Mouse (Mus musculus) spleen, postnatal 14 days (tissue): ENCODE data around the gene Cfap70.
A peak's percentile ranks its signal among the peaks of the same experiment; 100 is the strongest.

ENCODE experiments used
- DNase-seq, 2 experiments: peaks; one replicate each; pipeline ENCODE4 v3.0.0; 2021 to 2022; ENCODE audit warnings: low spot score in 2 of 2

The Cfap70 gene

DNA sequence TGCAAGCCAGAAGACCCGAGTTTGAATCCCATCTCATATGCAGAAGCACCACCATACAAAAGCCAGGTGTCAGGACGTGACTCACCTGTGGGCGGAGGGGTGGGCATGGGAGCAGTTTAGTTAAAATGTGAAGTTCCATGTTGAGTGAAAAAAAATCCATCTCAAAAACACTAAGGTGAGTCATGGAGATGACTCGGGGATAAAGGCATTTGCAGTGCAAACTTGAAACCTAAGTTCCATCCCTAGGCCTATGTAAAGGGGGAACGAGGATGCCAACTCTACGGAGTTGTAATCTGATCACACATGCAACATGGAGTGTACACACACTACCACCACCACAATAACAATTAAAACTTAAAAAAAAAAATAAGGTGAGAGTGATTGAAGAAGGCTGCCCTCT is 29.0 kb downstream of the Cfap70 start:
- no peak for DNase-seq

DNA sequence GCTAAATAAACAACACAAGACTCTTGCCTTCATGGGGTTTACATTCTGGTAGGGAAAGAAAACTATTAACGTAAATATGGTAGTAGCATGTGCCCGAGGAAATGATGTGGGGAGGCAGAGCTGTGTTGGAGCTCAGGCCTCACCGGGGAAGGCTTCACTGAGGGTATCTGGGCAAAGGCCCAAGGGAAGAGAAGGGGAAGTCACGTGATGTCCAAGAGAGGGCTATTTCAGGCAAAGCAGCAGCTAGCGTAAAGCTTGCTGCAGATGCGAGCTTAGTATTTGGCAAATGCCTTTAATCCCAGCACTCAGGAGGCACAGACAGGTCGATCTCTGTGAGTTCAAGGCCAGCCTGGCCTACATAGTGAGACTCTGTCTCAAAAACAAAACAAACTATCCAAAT is 29.8 kb downstream of the Cfap70 start:
- no peak for DNase-seq

DNA sequence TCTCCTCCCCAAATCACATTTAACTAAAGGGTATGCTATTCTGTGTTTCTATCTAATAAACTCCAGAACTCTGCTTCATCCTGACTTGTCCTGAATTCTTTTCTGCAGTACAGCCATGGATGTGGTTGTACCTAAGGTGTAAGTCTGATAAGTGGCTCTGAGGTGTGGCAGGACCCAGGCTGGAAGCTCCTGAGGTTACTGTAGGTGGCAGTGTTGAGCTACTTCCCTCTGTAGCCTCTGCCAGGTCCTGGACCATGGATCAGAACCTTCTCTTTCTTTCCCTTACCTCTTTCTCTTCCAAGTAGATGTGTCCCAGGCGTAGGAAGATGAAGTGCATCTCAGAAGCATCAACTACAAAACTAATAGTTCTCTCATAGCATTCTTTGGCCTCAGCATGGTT is 52.0 kb downstream of the Cfap70 start:
- DNase-seq = no peak

DNA sequence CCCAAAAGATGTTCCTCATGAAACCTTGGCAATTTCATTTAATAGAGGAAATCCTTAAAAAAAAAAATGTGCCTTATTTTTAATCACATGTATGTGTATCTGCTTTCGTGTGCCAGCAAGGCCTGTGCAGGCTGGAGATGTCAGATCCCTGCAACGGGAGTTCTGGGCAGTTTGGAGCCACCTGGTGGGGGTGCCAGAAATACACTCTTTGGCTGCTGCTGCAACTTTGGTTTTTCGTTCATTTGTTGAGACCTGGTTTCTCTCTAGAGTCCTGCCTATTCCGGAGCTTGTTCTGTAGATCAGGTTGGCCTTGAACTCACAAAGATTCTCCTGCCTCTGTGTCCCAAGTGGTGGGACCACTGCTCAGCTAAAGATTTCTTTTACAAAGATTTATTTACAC is 53.2 kb downstream of the Cfap70 start:
- DNase-seq = peak in 1 of 2 experiments; percentile 40

DNA sequence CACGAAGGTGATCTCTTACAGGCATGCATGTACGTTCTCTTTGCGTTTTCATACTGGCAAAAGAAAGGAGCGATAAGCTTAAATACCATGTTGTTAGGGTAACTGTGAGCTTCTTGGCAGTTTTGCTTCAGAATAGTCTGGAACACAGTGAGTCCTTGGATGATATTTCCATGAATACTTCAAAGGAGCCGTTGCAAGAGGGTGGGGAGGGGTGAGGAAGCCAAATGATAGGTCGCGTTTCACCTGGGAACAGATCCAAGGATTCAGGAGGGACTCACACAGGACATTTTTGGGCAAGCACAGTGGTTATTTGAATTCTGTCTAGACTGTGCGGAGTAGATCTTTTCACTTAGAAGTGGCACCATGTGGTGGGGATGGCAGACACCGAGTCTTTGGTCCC is 54.8 kb downstream of the Cfap70 start:
- no peak for DNase-seq

DNA sequence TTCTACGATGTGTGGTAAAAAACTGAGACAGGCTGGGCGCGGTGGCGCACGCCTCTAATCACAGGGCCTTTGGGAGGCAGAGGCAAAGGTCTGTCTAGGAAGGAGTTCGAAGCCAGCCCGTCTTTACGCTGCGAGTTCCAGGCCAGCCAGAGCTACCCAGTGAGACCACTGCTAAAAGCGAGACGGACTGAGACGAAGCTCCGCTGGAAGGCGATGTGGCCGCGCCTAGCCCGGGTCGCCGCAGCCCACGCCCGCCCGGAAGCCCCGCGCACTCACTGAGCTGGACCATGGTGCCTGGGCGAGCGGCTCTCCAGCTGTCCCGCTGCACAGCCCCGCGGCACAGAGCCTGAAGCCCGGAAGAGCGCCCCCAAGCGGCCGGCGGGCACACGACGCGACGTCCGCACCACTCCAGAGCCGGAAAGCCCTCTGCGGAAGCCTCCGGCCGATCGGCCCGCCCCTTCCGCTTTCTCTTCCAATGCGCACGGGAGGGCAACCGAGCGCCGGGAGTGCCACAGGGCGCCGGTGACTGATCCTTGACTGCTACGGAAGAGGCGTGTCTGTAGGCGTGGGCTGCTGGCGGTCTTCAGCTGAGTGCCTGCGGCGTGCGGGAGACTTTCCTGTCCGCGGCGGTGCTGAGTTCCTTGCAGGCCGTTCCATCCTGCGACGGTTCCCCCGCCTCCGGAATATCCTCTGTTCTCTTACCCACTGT is 58.7 kb downstream of the Cfap70 start, which contains the start of gene Mrps16:
Gene Mrps16 (minus strand): TSS at position 430 of the 709 bp plus-strand sequence.
- DNase-seq = peak; percentile 88 to 89

DNA sequence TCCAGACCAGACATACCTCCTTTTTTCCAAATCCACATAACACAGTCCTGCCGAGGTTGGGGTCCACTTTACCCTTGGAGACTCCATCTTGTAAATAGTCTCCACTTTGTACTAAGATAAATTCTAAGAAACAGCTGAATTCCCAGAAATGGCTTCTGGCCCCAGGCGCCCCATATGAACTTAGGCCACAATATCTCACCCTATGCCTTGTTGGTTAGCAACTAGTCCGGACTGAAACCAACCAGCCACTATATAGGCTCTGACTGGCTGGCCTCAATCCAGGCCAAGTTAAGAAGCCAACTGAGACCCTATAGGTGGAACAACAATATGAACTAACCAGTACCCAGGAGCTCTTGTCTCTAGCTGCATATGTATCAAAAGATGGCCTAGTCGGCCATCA is 59.7 kb downstream of the Cfap70 start:
- DNase-seq = no peak

DNA sequence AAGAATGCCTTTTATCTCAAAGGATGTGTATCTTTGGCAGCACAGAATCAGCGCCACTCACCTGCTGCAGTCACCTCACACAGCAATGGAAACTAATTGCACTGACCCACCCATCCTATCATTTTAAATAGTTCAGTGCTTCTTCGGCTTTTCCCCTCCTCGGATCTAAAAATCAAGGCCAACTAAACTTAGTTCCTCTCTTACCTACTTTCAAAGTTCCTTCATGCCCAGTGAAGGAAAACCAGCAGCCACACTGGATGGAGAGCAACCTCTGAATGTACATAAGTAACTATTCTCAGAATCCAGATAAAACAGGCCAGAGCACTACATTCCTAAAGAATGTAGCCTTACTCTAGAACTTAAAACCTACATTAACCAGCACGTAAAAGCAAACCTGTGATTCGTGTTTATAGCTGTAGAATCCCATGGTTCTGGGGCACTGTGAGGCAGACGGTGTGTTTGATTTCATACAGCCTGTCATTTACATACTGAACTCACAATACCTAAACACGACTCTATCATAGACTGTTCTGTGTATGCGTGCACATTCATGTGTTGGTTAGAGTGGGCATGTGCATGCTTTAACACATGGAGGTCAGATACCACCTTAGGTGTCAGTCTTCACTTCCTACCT is 62.5 kb downstream of the Cfap70 start:
- DNase-seq = no peak

DNA sequence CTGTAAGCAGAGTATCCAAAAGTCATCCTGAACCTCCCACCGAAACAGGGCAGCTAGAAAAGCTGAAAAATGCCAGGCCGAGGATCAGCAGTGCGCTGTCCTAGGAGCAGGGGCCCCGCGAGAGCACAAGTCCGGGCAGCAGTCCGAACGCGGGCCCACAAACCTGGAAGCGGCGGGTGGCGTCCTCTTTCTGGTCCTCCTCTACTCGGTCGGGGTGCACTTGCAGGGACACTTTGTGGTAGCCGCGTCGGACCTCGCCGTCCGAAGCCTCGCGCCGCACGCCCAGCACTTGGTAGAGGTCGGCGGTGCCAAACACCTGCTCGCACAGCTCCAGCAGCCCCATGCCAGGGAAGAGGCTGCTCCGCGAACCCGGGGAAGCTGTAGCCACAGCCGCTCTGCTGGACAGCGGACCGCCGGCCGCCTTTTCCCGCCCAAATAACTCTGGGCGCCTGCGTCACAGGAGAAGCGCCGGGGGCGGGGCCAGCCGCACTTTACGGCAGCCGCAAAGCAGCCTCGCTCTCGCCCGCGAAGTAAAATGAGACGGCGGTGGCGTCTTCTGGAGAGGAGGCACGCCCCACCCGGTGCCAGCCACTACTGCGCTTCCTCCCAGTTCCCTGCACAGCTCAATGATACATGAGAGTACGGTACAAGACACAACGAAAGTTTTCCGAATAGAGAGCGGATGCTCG is 63.4 kb downstream of the Cfap70 start, which contains the start of gene Dnajc9:
Gene Dnajc9 (minus strand): TSS at position 470 of the 689 bp plus-strand sequence.
- DNase-seq = peak; percentile 93 to 95

DNA sequence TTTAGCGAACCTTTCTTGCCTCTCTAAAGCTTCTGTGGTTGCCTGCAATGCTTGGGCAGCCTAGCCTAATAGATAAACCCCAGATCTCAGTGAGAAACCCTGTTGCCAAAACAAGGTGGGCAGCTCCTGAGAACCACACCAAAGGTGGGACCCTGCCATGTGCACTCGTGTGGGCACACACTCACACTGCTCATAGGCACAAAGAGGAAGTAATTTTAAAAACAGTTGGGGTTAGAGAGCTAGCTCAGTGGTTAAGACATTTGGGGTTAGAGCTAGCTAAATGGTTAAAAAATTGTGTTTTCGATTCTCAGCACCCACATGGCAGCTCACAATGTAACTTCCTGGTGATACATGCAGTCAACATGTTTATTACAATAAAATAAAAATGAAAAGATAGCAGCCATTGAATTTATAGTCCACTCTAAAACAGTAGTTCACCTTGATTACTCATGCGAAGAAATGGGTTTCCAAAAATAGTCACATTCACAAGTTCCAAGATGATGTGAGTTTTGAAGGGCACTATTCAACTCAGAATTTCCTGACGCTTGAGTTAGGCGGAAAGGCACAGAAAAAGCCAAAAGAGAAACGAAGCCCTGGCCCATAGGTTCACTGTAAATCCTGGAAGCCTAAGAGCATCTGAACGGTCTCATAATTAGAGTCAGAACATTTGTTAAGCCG is 72.1 kb downstream of the Cfap70 start:
- DNase-seq = peak in 1 of 2 experiments; percentile 28

DNA sequence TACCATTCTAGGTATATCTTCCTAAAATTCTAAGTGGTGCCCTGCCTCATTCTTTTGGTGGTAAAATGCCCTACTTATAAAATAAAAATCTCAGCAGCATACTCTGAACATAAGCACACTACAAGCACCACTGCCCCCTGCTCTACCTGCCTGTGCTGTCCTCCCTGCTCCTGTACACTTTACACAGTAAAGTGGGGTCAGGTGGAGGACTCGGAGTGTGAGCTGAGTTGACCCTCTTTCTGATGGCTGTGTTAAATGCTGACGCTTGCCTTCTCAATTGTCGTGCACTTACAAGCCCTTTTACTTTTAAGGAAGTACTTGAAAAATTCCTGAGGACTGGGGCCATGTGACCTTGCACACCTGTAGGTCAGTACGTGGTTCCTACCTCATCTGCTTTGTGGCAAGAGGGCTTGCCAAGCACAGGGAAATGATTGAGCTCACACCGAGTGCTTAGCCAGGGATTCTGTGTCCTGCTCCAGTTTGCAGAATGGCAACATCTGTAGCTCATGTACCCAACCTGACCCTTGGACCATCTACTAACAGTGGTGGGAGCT is 72.9 kb downstream of the Cfap70 start:
- no peak for DNase-seq

DNA sequence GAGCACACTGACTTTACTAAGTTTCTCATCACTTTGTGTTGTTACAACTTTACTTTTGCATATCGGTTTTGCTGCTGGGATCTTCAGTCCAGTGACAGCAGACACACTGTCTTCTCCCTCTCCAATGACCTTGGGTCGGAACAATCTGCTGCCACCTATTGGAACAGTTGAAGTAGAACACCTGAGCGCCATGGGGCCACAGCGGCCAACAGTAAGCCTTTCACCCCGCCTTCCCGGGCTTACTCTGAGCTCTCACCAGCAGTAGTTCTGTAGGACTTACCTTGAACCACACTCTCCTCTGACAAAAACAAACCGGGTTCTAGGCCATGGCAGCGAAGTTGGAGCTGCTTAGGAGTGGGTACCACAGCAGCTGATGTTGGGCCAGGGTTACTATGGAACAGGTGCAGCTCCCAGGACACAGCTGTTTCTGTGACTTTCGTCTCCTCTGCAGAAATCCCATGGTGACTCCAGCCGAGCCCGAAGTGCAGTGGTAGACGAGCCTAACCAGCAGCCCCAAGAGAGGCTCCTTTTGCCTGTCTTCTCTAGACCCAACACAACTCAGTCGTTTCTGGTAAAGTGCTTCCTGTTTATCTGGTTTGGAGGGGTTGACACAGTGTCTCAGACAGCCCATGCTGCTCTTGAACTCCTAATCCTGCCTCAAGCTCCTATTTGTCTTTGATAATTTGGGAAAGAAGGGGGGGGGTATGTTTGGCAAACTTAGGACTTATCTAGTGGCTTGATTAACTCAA is 73.5 kb downstream of the Cfap70 start:
- peak; percentile 40 to 64 for DNase-seq

DNA sequence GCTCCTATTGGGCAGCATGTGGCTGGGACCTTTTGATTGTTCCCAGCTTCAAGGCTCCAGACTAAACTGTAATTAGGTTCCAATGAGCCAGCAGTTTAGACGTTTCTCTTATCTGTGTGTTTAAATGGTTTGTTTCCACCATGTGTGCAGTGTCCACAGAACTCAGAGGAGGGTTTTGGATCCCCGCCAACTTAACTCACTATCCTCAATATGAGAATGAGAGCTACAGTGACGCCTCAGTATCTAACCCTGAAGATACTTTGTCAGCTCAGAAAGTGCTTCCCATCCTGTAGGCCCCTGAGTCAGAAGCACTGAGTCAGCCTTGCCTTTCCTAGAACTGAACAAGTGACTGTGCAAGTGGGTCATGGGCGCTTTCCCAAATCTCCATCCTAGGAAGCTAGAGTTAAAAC is 74.9 kb downstream of the Cfap70 start:
- DNase-seq = no peak

DNA sequence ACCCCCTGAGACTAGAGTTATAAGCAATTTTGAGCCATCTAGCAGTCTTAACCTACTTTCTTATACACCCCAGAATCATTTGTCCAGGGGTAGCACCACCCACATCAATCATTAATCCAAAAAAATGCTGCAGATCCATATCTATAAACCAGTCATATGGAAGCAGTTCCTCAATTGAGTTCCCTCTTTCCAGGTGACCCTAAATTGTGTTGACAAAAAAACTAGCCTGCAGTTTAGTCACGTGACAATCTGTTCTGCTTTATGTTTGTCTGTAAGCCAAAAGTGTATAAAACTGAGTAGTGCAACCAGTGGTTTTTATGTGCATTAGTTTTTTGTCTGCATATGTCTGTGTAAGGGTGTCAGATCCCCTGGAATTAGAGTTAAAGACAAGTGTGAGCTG is 80.2 kb downstream of the Cfap70 start:
- no peak for DNase-seq

DNA sequence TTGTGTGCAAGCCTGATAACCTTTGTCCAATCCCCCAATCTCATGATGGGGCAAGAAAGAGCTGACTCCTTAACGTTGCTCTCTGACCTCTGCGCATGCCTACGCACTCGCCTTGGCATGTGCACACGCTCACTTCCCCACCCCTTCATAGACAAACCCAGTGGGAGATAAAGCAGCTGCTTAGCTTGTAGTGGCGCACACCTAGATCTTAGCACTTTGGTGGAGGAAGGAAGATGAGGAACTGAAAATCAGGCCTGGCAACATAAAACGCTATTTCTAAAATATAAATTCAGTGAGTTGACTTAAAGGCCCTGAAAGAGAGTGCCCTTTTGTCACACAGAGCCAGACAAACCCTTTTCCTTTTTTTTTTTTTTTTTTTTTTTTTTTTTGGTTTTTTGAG is 81.2 kb downstream of the Cfap70 start:
- no peak for DNase-seq

DNA sequence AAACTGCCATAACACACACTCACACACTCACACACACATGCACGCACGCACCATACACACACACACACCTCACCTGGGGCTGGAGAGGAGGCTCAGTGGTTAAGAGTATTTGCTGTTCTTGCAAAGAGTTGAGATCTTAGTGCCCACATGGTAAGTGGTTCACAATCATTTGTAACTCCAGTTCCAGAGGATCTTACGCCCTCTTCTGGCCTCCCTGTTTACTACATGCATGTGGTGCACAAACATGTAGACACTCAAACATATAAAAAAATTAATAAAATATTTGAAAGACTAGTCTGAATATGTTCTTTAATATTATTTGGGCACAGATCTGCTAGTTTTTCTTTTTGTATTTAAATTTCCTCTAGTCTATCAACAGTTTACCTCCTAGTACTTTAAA is 83.8 kb downstream of the Cfap70 start:
- DNase-seq = no peak

DNA sequence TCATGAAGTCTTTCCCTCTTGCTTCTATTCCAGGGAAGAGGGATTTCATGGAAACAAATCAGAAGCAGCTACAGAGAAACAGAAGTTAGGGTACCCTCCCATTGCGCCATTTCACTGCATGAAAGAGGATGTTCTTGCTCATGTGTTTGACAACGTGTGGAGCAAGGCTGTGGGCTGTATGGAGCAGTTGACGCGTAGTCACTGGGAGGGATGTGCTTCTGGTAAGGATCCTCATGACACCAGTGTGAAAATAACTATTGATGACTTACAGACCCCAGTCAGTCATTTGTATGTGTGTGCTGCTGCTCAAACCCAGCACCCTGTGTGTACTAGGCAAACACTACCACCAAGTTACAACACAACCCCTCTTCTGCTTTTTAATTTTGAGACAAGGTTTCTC is 88.8 kb downstream of the Cfap70 start:
- DNase-seq = no peak

DNA sequence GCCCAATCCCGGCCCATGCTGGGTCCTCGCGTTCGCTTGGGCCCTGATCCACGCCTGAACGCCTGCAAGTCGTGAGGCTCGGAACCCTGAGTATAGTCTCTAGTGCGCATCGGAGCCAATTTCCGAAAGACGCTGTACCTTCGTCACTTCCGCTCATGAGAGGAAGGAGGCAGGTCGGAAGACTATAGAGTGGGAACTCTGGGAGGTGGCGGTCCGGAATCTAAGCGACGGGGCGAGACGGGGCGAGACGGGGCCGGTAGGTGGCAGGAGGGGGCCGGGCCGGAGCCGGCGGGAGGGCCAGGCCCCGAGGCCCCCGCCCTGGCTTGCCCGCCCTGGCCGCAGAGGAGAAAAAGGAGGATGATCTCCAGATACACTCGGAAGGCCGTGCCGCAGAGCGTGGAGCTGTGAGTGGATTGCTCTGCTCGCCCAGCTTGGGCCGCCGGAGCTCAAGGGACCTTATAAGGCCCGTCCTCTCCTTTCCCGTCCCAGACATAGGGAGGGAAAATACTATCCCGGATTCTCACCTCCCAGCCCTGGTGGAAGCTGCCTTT is 104.0 kb downstream of the Cfap70 start, which contains the start of the genes Ecd and Fam149b:
Gene Ecd (minus strand): TSS at position 131 of the 551 bp plus-strand sequence.
Gene Fam149b (plus strand): TSS at position 172 of the 551 bp plus-strand sequence.
- DNase-seq = peak; percentile 85 to 90

DNA sequence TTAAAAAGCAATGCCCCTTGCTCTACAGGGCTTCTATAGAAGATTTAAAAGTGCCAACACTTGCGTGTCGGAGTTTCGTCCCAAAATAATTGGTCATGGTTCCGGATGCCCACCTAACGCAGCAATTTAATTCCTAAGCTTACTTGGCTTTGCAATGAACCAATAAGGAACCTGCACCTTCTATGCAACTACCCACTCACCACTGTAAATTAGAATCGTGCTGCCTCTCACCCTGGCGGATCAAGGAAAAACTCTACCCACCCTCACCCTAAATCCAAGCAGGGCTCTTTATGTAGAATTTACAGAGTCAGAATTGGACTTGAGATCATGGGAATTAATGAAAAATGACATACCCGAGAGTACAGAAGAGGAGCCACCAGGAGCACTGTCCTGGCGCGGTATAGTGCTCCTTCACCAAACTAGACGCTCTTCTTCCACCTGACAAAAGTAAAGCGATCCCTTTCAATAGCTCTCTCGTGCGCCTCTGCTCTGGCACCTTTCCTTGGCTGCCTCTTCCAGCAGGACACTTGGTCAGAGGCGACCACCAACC is 104.5 kb downstream of the Cfap70 start:
- DNase-seq = no peak

DNA sequence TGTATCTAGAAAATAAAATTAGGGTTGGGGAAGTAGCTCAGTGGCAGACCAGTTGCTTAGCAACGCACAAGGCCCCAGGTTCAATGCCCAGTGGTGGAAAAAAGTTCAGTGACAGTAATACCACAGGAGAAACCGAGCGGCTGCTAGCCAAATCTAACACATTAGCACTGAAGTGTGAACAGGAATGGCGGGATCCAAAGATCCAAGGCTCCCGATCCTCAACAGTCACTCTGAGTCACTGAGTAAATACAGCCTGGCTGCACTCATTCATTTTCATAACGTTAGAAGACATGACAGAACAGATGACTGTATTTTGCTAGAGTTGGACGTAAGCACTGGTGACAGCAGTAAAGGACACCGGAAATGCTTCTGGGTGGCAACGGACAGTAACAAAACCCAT is 106.1 kb downstream of the Cfap70 start:
- DNase-seq = no peak
